Mouse (Mus musculus) gastrocnemius, postnatal 4 days (tissue): ENCODE measurements around the gene A3galt2. TPM values are rescaled to one million over a fixed set of nuclear protein-coding genes. Genes with fewer than 3 reads are reported as not detected.

Source experiments
- DNase-seq, 2 experiments: peaks; one replicate each; pipeline ENCODE4 v3.0.0; 2021 to 2022; ENCODE audit warnings: low spot score in 2 of 2, mixed read lengths in 2 of 2
- long read RNA-seq, 2 experiments: library from polyadenylated mRNA; stranded (forward); transcript quantifications; one replicate each; pipeline ENCODE4 v2.0.0; 2021
- total RNA-seq, 2 experiments: library from RNA; stranded (reverse); gene quantifications; 2 replicates each; pipeline ENCODE4 v1.2.3; 2021

A3galt2 gene
- under 1 TPM; 0.26 to 0.37 TPM for total RNA-seq
- long read RNA-seq, experiment 1: 0 reads
- long read RNA-seq, experiment 2: 0 reads

DNA sequence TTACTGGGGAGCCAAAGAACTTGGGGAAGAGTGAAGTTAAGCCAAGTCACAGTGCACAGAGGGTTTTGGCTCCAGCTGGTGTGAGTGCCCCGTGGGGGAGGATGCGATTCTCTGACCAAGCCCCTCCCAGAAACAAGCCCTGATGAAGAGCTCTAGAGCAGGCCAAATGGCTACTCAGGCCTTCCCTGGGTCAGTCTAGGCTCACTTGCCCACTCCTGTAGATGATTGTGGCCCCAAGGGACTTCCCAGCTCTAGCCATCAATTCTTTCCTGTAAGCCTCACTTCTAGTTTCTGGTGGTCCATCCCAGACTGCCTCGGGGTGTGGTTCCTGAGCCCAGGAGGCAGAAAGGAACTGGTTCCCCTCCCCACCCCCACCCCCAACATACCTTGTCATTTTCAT is at the start of gene A3galt2:
A3galt2 (plus strand) TSS at position 301 of the 400 bp plus-strand sequence.
- no peak for DNase-seq

GRCm38 (mm10) chr4:128706626-128707025 is 48.5 kb upstream of the A3galt2 start:
- no peak for DNase-seq

GRCm38 (mm10) chr4:128707384-128707783 is 47.8 kb upstream of the A3galt2 start:
- DNase-seq: no peak

GRCm38 (mm10) chr4:128709061-128709780 is 45.9 kb upstream of the A3galt2 start:
- DNase-seq: no peak

GRCm38 (mm10) chr4:128709781-128710166 is 45.4 kb upstream of the A3galt2 start:
- no peak for DNase-seq

DNA sequence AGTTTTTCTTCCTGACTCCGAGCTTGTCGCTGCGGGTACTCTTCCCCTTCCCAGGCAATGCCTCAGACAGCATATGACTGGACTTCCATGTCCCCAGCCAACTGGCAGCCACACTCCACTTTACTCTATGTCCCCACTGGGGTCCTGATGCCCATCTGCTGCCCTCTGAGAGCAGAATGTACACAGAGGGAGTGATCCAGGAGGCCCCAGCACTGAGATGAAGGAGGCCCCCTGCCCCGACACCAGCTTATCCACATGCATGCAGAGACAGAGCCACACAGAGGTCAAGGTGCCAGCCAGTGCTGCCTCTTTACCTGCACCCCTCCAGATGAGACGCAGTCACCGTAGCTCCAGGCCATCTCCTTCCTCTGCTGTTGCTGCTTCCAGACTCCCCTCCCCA is 44.9 kb upstream of the A3galt2 start:
- no peak for DNase-seq

GRCm38 (mm10) chr4:128710800-128711199 is 44.4 kb upstream of the A3galt2 start:
- no peak for DNase-seq

DNA sequence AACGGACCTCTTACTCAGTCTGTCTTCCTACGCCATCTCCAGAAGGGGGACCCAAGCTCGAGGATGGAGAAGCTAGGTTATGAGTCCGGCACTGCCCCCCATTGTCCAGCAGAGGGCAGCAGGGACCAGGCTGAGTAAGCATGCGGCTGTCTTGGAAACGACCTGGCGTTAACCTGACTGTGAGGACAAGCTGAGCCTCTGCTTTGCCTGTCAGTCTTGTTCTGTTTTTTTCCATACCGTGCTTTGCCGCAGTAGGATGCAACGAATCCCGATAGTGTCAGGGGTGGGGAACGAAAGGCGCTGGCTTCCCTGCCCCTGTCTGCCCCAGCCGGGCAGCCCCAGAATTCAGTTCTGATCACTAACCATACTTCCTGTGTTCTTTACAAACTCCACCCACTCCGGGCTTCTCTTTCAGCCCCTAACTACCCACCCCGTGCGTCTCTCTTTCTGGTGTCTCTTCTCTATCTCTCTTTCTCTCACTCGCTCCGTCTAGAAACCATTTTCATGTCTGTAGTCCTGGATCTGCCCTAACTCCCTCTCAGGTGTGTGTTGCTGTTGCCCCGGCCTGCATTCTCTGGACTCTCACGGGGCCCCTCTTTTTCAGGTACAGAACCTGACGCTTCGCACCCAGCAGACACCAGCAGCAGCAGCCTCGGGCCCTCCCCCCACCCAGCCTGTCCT is 43.6 kb upstream of the A3galt2 start:
- DNase-seq: peak; percentile 78 to 88

DNA sequence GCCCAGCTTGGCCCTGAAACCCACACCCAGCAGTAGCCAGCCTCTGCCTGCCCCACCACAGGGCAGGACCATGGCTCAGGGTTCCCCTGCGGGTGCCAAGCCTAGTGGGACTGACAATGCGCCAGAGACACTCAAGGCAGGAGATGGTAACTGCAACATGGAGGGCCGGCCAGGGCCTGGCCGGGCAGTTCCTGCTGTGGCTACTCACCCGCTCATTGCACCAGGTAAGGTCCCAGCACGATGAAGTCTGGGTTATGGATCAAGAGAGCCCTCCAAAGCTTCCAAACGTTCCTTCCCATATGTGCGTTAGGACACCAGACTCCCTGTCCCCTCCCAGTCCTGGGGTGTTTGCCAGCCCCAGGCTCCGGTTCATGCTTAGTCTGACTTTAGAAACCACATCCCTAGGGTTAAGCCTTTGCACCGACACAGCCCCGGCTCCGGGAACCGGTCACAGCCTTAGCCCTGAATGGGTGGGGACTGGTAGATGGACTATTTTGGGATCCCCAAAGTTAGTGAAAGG is 43.0 kb upstream of the A3galt2 start:
- no peak for DNase-seq

GRCm38 (mm10) chr4:128712941-128713340 is 42.2 kb upstream of the A3galt2 start:
- DNase-seq: no peak

GRCm38 (mm10) chr4:128715241-128716204 is 39.6 kb upstream of the A3galt2 start:
- DNase-seq: no peak

GRCm38 (mm10) chr4:128716279-128716678 is 38.9 kb upstream of the A3galt2 start:
- DNase-seq: no peak

- DNase-seq: no peak
Measured at GRCm38 (mm10) chr4:128716731-128717130, 38.4 kb upstream of the A3galt2 start.

- DNase-seq: no peak
Measured at GRCm38 (mm10) chr4:128720110-128720509, 35.1 kb upstream of the A3galt2 start.

DNA sequence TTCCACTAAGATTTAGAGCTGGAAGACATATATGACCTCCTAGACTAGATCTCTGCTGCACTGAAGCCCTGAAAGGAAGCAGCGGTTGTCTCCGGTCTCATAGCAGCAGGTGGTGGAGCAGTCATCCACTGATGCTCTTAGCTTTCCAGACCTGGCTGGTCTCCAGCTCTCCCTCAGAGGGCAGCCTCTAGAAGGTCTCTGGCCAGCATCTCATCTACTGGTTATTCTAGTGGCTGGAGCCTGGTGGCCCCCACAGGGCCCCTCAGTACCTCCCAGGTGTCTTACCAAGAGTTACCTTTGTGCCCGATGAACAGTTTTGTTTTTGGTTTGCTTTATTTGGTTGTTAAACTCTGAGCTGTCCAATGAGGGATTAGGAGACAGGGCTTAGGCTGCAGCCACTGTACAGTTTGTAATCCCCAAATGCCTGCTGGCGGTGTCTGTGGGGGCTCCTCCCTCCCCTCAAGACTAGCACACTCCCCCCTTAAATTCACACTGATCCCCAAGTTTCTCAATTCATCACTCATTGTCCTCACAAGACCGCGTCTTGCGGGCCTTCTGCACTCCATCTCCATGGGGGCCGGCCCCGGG is 34.0 kb upstream of the A3galt2 start:
- DNase-seq: no peak

DNA sequence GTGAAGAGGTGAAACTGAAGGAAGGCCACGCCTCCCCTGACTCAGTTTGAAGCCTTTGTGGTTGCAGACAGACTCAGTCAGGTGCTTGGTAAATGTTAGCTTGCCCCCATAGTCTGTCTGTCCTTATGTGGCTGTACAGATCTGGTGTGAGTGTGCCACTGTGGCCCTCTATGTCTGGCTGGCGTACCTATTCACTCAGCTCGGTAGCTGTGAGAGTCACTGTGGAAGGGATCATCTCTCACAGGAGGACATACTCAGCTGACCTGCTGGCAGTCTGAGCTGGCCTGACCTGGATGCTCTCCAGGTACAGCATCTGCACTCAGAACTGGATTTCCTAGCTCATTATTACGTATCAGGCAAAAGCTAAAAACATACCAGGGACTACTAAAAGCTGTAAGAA is 33.4 kb upstream of the A3galt2 start:
- DNase-seq: no peak

GRCm38 (mm10) chr4:128722932-128723331 is 32.2 kb upstream of the A3galt2 start:
- DNase-seq: no peak

DNA sequence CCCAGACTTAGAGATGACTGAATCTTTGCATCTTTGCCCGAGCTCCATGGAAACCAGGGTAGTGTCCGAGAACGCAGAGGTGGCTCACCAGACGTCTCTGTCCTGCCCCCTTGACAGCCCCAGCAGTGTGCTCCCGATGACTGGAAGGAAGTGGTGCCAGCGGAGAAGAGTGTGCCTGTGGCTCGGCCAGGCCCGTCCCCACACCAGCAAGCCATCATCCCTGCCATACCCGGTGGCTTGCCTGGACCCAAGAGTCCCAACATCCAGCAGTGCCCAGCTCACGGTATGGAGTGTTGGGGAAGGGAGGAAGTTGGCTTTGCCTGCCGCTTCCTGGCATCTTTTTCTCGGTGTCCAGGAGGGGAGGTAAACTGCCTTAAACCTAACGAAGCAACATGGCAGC is 31.7 kb upstream of the A3galt2 start:
- DNase-seq: no peak

DNA sequence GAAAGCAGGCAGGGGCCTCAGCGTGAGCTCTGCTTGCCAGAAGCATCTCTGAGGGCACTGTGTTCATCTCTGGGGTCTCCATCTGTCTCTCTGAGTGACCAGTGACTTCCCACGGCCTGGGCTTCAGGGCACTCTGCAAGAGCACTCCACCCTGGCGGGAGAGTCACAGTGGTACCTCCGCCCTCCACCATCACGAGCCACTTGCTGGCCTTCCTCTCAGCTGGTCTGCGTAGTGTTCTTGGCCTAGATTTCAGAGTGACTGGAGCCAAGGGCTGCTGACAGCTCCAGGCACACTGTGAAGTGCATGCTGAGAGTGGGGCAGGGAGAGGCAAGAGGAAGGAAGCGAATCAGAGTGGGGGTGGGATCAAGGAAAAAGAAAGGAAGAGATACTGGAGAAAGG is 31.1 kb upstream of the A3galt2 start:
- no peak for DNase-seq

DNA sequence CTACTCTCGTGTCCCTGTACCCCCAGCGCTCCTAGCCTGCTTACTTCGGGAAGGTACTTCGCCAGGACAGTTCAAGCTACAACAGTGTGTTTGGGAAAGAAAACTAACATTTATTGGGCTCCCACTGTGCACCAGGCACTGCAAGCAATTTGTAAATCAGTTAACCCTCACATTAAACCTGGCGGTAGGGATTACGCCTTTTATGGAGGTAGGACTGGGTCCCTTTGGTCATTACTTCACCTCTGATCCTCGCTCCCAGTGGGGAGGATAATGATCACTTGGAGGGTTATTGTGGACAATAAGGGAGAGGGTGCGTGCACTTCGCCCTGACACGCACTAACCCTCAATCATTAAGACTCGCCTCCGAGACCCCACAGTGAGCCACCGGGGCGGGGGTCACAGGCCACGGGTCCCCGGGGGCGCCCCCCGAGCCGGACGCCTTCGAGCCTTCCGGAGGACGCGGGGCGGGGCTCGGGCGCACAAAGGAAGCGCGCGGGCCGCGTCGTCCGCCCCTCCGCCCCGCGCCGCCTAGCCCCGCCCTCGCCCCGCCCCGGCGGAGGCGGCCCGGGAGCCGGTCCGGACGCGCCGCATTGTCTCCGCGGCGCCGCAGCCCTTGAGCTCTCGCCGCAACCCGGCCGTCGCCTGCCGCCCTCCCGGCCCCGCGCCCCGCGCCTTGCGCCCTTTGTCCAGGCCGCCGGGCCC is 28.0 kb upstream of the A3galt2 start:
- peak; percentile 73 to 84 for DNase-seq
